Mouse (Mus musculus) cerebellum, adult 11 months (tissue): ENCODE data around the gene Fam227b.

Experiments used
- DNase-seq: peaks from one replicate; pipeline ENCODE4 v3.0.0; 2022

The Fam227b gene

DNA sequence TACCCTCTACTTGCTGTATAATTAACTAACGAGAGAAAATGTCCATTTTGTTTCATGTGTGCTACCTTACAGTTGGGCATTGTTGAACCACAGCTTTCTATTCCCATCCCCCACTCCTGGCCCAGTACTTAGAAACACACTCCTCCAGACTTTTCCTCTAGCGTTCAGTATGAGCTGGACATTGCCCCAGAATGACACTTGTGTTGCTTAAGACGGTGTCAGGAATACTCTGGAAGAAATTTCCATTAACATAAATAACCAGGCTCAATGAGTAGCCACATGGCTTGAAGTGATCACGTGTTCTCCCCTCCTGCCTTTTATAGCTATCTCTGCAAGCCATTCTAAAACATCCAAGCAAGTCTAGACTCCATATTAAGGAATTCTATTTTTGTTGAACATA, 91.2 kb downstream of the Fam227b start:
- DNase-seq, result no peak

GRCm38 (mm10) chr2:126053657-126054056, 98.1 kb downstream of the Fam227b start:
- no peak for DNase-seq

DNA sequence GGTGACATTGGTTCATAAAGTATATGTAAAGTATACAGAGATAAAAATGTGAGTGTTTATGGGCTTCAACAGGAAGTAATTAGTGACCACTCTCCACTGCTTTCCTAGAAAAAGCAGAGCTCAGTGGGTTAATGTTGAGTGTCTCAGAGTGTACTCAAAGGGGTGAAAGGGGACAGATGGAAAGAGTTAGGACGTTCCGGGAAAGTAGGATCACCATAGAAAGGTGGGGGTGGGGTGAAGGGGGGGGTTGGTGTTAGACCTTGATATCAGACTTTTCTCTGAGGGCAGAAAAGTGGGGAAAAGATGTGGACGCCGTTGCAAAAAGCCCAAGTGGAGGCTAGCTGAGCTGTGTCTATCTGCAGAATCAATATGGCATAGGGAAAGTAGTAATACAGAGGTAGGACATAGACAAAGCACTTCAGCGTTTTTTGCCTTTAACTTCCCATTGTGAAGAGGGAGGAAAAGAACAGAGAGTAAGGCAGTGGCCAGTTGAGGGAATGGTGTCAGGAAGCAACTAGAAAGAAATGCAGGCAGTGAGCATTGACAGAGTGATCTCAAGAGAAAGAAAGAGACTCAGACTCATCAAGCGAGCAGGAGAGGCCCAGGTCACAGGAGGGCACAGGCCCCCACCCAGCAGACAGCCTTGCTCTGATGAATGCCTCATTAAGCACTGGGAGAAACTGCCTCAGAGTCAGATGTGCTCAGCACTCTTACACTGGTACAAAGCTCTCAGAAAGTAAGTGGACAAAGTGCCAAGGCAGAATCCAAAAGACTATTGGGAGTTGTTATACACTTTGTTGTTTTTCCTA, 98.9 kb downstream of the Fam227b start:
- DNase-seq, result no peak

GRCm38 (mm10) chr2:126045621-126046020, 106.2 kb downstream of the Fam227b start:
- DNase-seq, result no peak

DNA sequence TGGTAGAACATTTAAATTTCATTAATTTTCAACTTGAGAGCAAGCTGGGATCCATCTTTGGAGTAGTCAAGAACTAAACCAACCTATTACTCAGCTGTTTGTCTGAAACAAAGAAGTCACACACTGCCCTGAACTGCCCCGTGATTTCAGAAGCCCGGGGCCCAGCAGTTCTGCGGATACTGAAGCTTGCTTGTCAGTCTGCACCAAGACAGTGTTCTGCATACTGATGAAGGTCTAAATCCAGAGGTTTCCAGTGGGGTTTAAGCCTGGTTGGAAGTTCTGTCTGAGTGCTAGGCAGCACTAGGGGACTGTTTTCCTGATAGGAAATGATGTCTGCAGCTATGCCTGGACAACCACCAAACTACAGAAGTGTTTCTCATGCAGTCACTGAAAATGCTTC, 109.1 kb downstream of the Fam227b start:
- DNase-seq, result no peak

- no peak for DNase-seq
Observed at GRCm38 (mm10) chr2:126041237-126041636, 110.6 kb downstream of the Fam227b start.

DNA sequence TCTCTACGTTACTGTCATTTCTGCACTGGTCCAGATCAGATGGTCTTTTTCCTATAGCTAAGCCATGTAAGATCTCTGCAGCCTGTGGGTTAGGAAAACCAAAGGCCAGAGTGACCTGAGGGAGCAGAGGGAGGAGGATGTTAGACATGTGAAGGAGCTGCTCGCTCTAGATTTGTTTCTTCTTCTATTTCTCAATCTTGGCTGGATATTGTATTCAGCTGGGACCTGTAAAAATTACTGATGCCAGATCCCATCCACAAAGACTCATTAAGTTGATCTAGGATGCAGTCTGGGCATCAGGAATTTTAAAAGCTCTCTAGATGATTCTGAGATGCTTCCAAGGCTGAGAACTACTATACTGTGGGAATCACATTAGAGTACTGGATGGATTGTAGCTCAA, 111.2 kb downstream of the Fam227b start:
- no peak for DNase-seq

DNA sequence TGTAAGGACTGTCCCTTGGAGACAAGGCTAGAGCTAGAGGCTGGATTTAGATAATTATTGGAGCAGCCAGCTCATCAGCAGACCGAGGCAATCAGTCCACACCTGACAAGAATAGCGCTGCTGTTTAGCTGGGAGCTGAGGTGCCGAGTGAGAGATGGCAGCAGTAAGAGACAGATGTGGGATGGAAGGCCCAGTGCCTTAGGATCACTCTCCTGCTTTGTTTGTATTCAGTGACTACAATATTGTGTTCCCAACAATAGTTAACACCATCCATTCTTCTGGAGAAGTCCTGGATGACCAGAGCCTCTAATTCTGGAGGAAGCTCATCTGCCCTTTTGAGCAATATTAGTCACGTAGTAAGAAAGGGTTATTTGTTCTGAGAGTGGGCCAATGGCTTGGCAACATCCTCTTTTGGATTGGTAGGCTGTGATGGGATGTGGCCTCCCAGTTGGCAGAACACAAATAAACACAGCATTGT, 112.4 kb downstream of the Fam227b start:
- DNase-seq, result no peak

- no peak for DNase-seq
Observed at GRCm38 (mm10) chr2:126038221-126039000, 113.4 kb downstream of the Fam227b start.

- no peak for DNase-seq
Observed at GRCm38 (mm10) chr2:126036121-126036520, 115.7 kb downstream of the Fam227b start.

GRCm38 (mm10) chr2:126035013-126035770, 116.6 kb downstream of the Fam227b start:
- no peak for DNase-seq

- no peak for DNase-seq
Observed at GRCm38 (mm10) chr2:126034379-126035005, 117.3 kb downstream of the Fam227b start, which contains the start of gene Fgf7. Gene Fgf7, plus strand, starts transcription at chr2:126034658.

DNA sequence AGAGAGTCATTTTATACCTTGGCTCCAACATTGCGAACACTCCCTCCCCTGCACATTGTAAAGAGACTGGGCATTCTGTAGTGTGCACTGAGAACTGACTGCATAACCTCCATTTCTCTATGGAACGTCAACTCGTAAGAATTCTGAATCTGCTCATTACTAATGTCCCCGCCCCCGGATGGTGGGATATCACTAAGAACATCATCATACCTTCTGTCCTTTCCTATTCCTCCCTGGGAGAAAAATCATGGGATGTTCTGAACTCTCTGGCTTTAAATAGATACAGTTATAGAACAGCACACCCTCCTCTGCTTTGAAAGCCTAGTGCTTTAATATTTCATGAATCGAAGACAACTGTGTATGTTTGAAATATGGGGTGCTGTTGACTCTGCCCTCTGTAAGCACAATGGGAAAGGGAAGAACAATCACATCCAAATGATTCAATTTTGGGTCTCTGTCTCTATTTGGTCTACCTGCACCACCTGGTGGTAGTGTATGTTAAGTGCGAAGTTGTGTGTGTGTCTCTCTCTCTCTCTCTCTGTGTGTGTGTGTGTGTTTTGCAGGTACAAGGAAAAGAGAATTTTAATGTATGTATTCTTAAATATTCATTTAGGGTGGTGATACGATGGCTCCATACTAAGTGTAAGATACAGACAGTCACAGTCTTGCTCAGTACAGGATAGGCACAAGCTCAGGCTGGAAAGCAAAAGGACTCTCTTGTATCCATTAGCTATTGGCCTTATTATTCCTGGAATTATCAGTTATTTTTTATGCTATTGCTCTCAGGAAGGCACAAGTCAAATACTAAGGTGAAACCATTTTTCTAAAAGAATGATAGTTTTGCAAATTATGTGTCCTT, 118.5 kb downstream of the Fam227b start:
- DNase-seq, result no peak

DNA sequence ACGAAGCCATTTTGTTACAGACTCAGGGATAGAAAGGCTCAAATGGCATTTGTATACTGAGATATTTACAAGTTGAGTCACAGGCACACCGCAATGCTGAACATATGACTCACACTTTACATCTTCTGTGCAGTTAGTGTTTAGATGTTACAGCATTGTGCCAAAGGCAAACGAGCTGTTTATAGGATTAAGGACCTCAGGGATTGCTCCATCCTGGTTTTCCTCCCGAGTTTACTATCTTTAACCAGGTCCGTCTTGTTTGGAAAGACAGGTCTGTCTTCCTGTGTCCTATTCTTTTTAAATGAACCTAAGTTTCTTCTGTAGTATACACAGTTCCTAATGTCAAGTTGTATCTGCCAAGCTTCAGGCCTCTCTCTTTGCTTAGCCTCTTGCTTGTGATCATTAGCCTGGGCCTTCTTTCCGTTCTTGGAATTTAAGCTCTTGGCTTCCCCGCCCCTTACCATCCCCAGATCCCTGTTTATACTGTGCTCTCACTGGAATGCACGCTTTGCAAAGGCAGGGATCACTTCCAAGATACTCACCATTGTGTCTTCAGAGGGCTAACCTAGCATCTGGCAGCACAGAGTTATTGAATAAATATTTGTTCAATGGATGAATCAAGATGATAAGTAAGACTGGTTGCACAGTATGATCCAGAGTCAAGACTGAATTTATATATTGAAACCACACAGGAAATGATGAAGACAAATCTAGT, 120.5 kb downstream of the Fam227b start:
- DNase-seq, result no peak

GRCm38 (mm10) chr2:126015763-126016473, 135.9 kb downstream of the Fam227b start:
- DNase-seq, result no peak

DNA sequence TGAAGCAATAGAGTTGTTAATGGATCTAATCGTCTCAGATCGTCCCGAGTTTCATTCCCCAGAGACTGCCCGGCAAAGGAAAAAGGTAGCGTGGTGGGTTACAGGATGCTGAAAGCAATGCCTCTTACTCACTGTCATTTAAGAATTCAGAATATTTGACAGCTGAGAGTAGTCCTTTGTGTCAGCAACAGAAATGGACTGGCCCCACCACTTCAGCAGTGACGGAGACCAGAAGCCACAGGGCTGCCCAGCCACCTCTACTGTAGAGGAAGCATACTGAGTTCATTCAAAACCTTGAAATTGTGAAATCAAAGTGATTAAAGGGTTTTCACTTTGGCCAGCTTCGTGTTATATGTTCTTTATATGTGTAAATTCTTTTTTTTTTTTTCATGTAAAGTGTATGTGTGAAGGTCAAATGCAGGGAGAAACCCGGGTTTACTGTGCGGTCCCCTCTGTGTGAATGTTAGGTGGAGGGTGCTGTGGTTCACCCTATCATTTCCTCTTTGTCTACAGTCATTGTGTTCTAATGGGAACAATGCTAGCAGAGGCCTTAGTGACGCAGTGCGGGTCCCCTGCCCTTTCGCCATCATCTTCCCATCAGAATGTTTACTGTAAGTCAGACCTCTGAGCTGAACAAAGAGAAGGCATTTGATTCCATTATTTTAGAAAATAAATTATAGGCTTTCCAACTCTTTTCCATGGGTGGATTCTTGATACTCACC, 136.7 kb downstream of the Fam227b start:
- no peak for DNase-seq

DNA sequence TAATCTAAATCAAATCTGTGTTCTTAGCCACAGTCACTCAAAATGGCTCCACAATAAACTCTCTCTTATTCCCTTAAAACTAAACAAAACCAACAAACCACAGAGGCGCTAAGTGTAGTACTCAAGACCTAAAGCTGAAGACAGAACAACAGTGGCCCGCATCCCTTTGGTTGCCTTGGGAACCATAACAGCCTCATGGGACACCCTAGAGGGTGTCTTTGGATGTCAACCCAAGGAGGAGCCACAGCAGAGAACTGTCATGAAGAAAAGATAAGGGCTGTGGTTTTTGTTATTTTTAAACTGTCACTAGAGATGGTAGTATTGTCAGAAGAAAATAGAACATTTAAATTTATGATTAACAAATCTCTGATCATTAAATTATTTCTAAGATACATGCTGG, 145.1 kb downstream of the Fam227b start:
- no peak for DNase-seq

- DNase-seq, result peak; percentile 12
Observed at GRCm38 (mm10) chr2:126006088-126006487, 145.7 kb downstream of the Fam227b start.

GRCm38 (mm10) chr2:126002291-126002690, 149.5 kb downstream of the Fam227b start:
- DNase-seq, result no peak
